Comparison of ENCODE assay signal across 20 mouse cellular contexts in genomic region chr9:86899502-86900199, GRCm38 (mm10). TPM values are rescaled to one million over a fixed set of nuclear protein-coding genes. Genes with fewer than 3 reads are reported as not detected.
A peak's percentile ranks its signal among the peaks of the same experiment; 100 is the strongest.
DNase-seq lines count a peak whose midpoint lies in the region; ATAC-seq lines count a peak whose summit lies in the region.
"Had no signal": no experiment of that assay in that cellular context is flagged by ENCODE, and none has a peak within 500 bp of the region (broad histone marks: within the 10 kb centered on the region; RNA-seq: fewer than 3 reads in every experiment).

No protein-coding gene starts in this region.

- ATAC-seq in heart, embryonic 14.5 days (ENCODE audit: insufficient number of reproducible peaks, insufficient read depth, low FRiP score, low read depth) = peak; percentile 84
- ATAC-seq: forebrain, embryonic 15.5 days; intestine, embryonic 16.5 days had no signal

- no peaks in the 10 kb centered on the region for H3K27me3 ChIP-seq in heart, embryonic 10.5 days (ENCODE audit: insufficient read depth, poor library complexity, severe bottlenecking)
- H3K27me3 ChIP-seq in heart, embryonic 14.5 days (ENCODE audit: control insufficient read depth, insufficient read depth, low read length) = no peaks in the 10 kb centered on the region
- H3K27me3 ChIP-seq: CH12.LX; embryonic facial prominence, embryonic 12.5 days; forebrain, embryonic 15.5 days; hindbrain, embryonic 15.5 days; kidney, embryonic 15.5 days had no signal

- DNase-seq in heart, embryonic 10.5 days (ENCODE audit: low spot score) = no peak
- DNase-seq in heart, postnatal 25 days (ENCODE audit: low spot score) = no peak
- DNase-seq in heart, postnatal 36 days = no peak
- peak; percentile 15 for DNase-seq in retina, postnatal 1 day
- DNase-seq in retina, embryonic 14.5 days (ENCODE audit: low spot score) = no peak
- DNase-seq in frontal cortex, adult 2 months (ENCODE audit: extremely low spot score in 1 of 2, low spot score in 1 of 2) = no peak
- DNase-seq: adrenal gland, adult 8-10 months; adrenal gland, postnatal 36 days; cerebellum, adult 2 months; cerebellum, postnatal 10 days; embryo, embryonic 11 days; gastrocnemius, postnatal 14 days; kidney, adult 2 months had no signal

- H3K36me3 ChIP-seq in heart, embryonic 10.5 days = no peaks in the 10 kb centered on the region
- no peaks in the 10 kb centered on the region for H3K36me3 ChIP-seq in heart, embryonic 14.5 days (ENCODE audit: control insufficient read depth, insufficient read depth, low read length)
- H3K36me3 ChIP-seq: embryonic facial prominence, embryonic 12.5 days; forebrain, embryonic 15.5 days; hindbrain, embryonic 15.5 days; kidney, embryonic 15.5 days had no signal

- 63% methylated on average over 4 of the region's 4 CpGs for WGBS in heart, embryonic 10.5 days
- 25% methylated on average over 4 of the region's 4 CpGs for WGBS in heart, embryonic 14.5 days

- H3K9me3 ChIP-seq in heart, embryonic 10.5 days = no peaks in the 10 kb centered on the region
- H3K9me3 ChIP-seq in heart, embryonic 14.5 days (ENCODE audit: control insufficient read depth, low read length) = no peaks in the 10 kb centered on the region
- H3K9me3 ChIP-seq: embryonic facial prominence, embryonic 12.5 days; forebrain, embryonic 15.5 days; hindbrain, embryonic 15.5 days; kidney, embryonic 15.5 days had no signal

- 0 out of 2 replicates have a peak overlapping the region, but pooled peaks have one; percentile 49 for H3K27ac ChIP-seq in heart, embryonic 10.5 days
- peak overlapping the region; percentile 91 to 95 for H3K27ac ChIP-seq in heart, embryonic 14.5 days (replicated peaks in 1 of 2; ENCODE audit: control insufficient read depth in 1 of 2, insufficient read depth in 1 of 2, low read depth in 2 of 2, low read length in 2 of 2)
- H3K27ac ChIP-seq: embryonic facial prominence, embryonic 12.5 days; forebrain, embryonic 15.5 days; hindbrain, embryonic 15.5 days; kidney, embryonic 15.5 days had no signal

- peaks cover 7% of the 10 kb centered on the region; the same call in 1 of the 2 replicates for H3K4me1 ChIP-seq in heart, embryonic 10.5 days
- peaks cover 6 to 25% of the 10 kb centered on the region in 2 experiments for H3K4me1 ChIP-seq in heart, embryonic 14.5 days (ENCODE audit: control insufficient read depth in 2 of 2, insufficient read depth in 2 of 2, low read length in 2 of 2)
- H3K4me1 ChIP-seq: embryonic facial prominence, embryonic 12.5 days; forebrain, embryonic 15.5 days; hindbrain, embryonic 15.5 days; kidney, embryonic 15.5 days had no signal

- peak overlapping the region; percentile 37 for H3K4me2 ChIP-seq in heart, embryonic 14.5 days (ENCODE audit: low read length)
- H3K4me2 ChIP-seq: embryonic facial prominence, embryonic 12.5 days; forebrain, embryonic 15.5 days; hindbrain, embryonic 15.5 days; kidney, embryonic 15.5 days had no signal

- intact Hi-C loops in heart, postnatal 25 days (cut with DNase I) = no loop called here
- intact Hi-C loops in heart, postnatal 36 days (cut with DNase I) = no loop called here

- no peak overlapping the region for H3K4me3 ChIP-seq in heart, embryonic 10.5 days
- H3K4me3 ChIP-seq in heart, embryonic 14.5 days (ENCODE audit: control insufficient read depth in 1 of 2, insufficient read depth in 1 of 2, low read depth in 1 of 2, low read length in 2 of 2) = no peak overlapping the region
- H3K4me3 ChIP-seq: embryonic facial prominence, embryonic 12.5 days; forebrain, embryonic 15.5 days; hindbrain, embryonic 15.5 days; kidney, embryonic 15.5 days had no signal

- peak overlapping the region; percentile 40; the same call in 1 of the 2 replicates for H3K9ac ChIP-seq in heart, embryonic 14.5 days (ENCODE audit: low read length)
- H3K9ac ChIP-seq: embryonic facial prominence, embryonic 12.5 days; forebrain, embryonic 15.5 days; hindbrain, embryonic 15.5 days; kidney, embryonic 15.5 days had no signal

RNA-seq across cellular contexts. Expression of gene Snap91, which starts 19.2 kb away (rescaled TPM):
- 8.7 and 27.6 TPM in 2 replicates for polyA plus RNA-seq in heart, embryonic 10.5 days (2016; fragmentation: Nextera tagmentation; extraction: Ambion mirVana)
- 10 to 100 TPM in 1 of 2 experiments, 1 to 10 TPM in 1; 9.8 to 10.4 TPM for total RNA-seq in heart, postnatal 25 days (2021)
- polyA plus RNA-seq in heart, embryonic 14.5 days (2014; fragmentation: Nextera tagmentation; extraction: Ambion mirVana) = 59.9 and 63.1 TPM in 2 replicates
- 1 to 10 TPM; 7.3 to 8.9 TPM for total RNA-seq in heart, postnatal 36 days (2021)
- polyA plus RNA-seq in frontal cortex, adult 2 months (2012; rRNA removed) = 238 and 239 TPM in 2 replicates
